Mouse (Mus musculus): ENCODE data around the gene Nr1h4.

DNA sequence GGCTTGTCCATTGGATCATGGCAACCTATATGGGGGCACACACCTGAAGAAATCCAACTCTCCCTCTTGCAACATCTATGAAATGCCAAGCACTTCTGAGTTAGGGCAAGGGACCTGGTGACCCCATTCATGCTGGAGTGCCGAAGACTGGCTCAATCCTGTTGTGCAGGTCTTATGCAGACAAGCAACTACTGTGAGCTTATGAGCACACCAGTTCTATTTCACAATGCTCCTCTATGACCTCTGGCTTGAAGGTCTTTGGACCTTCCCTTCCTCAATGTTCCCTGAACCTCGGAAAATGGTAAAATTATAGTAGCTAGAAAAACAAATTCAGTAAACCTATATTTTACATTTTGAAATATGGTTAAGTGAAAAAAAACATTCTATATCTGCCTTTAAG, 115.4 kb downstream of the Nr1h4 start:
- no peak for TF ChIP-seq CTCF (IDR thresholded peaks at IDR 0.05; ENCODE audit: extremely low read depth, insufficient read depth, insufficient read length, insufficient replicate concordance)
- no peak for TF ChIP-seq POLR2A (IDR thresholded peaks at IDR 0.05; ENCODE audit: low read depth, low read length)

All from spleen, adult 2 months (tissue).